Mouse (Mus musculus): ENCODE data around the gene Rufy2.

The Rufy2 gene

DNA sequence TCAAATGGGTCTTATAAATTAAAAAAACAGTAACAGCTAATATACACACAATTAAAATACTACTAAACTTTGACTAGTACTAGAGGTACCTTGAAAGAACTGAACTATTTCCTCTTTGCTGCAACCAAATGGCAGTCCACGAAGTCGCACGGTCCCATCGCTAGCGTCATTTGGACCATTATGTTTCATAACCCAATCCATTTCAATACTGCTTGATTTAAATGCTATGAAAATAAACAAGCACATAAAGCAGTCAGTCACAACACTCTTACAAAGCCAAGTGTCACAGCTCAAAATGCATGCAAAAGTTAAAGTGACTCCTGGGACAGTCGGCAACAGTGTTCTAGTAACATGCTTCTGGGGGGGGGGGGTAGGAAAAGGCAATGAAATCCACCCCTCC is 39.3 kb downstream of the Rufy2 start:
- no peak for DNase-seq (ENCODE audit: low spot score in 2 of 2)

DNA sequence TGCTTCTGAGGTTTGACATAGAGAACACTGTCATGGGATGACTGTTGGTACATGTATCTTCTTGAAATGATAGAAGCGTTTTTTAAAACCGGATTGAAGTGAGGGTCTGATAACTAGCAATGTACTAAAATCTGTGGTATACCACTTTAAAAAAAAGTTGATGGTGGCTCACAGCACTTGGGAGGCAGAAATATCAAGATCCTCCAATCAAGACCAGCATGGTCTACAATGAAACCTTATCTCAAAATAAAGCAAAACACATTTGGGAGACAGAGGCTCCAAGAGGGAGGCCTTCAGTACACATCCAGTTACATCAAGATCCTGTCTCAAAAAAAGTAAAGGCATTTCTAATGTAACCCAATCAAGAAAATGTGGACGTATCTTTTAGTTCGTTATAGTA is 41.7 kb downstream of the Rufy2 start:
- no peak for DNase-seq (ENCODE audit: low spot score in 2 of 2)

DNA sequence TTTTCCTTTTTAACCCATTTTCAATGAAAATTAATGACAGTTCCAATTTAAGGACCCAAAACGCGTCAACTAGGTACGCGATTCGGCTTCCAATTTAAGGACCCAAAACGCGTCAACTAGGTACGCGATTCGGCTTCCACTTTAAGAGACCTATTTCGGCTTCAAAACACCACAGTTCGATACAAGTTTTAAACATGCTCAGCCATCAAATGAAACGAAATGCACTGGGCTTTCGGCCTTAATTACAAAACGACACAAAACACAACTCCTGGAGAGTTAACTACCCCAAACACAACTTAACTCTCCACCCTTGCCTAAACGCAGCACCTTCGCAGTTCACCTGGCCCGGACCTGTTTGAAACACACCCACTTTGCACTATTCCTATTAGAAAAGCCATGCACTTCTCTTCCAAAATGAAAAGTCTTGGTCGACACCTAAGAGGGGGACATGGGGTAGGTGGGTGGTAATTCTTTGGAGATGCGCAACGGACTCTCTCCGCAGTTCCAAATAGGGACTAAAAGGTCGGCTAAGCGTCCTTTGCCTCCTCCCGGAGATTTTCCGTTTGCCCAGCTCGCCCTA is 42.6 kb downstream of the Rufy2 start:
- DNase-seq (ENCODE audit: low spot score in 2 of 2) = peak in 1 of 2 experiments; percentile 4

DNA sequence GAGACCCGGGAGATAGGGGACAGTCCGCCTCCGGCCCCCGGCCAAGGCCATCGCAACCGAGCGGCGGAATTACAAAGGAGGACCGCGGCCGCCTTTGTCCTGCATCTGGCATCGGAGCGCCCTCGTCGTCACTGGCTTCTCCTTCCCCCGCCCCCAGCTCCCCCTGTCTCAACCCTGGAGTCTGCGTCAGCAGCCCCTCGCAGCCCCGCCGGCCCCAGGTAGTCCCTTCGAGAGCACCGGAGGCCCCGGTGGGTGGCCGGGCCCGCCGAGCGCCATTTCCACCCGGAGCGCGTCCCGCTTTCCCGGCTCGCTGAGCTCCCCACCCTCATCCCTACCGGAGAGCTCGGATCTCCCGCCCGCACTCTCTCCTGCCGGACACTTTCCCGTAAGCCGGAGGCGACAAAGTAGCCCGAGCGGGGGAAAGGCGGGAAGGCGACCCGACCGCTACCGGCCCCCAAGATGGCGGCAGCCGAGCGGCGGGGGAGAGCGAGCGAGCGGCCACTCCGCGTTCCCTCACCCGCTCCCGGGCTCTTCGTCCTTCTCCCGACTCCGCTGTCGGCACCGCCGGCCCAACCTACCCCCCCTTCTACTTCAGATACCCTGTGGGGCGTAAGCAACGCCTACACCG is 43.2 kb downstream of the Rufy2 start:
- peak; percentile 67 to 70 for DNase-seq (ENCODE audit: low spot score in 2 of 2)

DNA sequence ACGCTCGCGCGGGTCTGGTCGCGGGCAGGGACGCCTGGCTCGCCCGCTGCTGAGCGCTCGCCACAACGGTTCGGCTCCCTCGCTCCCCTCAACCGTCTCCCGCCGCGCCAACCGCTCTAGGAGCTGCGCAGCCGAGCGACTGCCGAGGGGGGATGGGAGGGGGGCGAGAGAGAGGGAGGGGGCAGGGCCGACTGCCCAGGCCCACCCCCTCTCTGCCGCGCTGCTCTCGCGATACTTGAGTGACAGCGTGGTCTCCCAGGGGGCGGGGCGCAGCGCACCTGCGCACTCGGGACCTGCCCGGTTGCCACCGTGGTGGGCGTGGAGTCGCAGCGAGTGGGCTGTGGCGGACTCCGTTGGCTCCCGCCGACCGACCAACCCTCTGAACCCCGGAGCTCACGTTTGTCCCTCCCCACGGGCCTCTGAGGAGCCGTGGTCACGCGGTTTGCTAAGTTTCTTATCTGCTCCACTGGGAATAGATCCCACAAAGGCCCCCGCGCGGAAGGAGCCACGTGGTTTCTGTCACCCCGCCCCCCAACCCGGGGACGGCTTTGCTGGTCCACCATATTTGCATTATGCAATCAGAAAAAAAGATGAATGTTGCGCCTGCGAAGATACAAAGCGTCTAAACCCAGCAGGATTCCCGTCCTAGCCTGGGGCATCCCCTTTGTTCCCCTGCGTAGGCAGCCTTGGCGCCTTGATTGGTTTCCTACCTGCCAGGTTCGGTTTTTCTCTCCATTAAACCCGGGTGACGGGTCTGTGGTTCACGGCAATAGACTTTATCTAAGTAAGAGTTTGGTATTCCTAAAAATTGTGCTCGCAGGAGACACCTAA is 43.9 kb downstream of the Rufy2 start, which contains the start of the genes Hnrnph3 and Pbld2:
Gene Hnrnph3, minus strand, starts transcription at position 469 of the 831 bp plus-strand sequence.
Gene Pbld2, plus strand, starts transcription at position 567 of the 831 bp plus-strand sequence.
- peak; percentile 98 to 99 for DNase-seq (ENCODE audit: low spot score in 2 of 2)

DNA sequence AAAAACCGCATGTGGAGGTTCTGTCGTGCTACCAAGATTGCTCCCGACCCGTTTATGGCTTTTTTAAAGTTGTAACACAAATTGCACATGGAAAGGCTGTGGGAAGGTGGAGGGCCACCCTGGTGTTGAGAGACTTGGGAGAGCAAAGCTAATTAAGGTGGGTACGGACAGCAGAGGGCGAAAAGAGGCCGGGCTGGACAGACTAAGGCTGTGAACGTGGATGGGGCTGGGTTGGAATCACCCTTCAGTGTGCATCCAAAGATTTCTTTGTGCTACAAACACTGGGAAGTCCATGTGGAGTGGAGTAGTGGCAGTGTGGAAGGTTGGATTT is 44.5 kb downstream of the Rufy2 start:
- peak; percentile 20 to 29 for DNase-seq (ENCODE audit: low spot score in 2 of 2)

DNA sequence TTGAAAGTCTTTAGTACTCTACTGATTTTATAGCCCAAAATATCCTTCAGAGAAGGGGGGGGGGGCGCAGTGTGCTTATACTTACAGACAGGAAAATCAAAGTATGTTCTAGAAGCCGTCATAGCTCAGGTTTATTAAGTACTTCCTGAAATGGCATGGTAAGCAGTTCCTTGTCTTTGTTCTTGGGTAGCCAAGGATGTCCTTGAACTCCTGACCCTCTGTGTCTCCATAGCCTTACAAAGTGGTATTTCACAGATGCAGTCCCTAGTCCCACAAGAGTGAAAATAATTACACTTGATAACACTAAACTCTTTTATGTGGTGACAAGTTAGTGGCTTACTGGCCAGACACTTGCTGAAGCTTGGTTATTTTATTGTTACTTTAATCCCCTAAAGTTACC is 45.0 kb downstream of the Rufy2 start:
- no peak for DNase-seq (ENCODE audit: low spot score in 2 of 2)

DNA sequence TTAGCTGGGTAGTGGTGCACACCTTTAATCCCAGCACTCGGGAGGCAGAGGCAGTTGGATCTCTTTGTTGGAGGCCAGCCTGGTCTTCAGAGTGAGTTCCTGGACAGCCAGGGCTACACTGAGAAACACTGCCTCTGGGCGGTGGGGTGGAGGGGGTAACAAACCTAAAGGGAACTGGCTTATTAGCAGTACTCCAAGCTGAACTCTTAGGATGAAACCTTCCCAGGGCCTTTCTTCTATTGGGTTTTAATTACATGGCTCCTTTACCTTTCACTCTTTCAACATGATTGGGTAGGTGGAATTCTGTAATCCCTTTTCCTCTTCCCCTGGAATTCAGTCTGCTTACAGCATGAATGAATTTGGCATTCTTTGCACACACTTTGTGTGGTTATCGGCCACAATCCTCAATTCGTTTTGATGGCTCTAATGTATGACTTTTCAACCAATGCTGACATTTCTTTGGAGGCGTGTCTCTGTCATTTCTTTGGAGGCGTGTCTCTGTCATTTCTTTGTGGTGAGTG is 45.5 kb downstream of the Rufy2 start:
- DNase-seq (ENCODE audit: low spot score in 2 of 2) = no peak

DNA sequence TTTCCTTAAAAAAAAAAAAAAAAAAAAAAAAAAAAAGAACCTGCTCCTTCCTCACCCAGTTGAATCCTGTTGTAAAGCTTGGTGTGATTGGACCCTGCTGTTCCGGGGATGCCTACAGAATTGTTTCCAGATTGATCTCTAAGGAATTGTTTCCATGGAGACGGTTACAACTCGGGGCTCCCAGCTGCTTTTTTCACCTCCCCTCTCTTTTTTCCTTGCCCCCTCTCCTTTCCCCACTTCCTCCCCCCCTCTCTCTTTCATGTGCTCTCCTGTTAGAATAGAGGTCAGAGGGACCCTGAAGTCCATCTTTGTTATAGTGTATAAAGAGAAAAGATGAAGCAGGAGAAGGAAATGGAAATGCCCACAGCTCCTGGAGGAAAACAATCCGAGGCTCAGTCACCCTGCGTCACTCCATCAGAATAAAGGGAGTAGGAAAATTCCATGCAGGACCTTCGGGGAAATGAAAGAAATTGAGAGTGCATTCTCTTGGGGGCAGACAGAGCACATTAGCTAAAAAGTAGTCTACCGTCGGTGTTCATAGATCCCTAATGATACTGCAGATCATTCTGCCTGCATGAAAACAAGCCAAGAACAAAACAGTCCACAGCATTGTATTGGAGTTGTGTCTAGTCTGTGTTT is 46.3 kb downstream of the Rufy2 start:
- DNase-seq (ENCODE audit: low spot score in 2 of 2) = no peak

DNA sequence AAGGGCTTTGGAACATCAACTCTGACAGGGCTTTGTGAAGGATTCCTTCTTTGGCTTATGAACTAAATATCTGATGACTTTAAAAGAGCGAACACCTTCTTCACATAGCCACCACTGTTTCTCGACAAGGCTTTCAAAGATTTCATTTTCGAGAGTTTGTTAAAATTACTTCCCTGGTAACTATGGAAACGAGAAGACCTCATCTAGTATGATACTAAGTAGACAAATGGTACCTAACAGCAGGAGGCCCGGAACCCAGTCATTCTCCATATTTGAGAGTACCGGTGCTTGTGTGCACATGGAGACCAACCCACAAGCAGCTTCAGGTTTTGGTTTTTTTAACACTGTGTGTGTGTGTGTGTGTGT is 46.8 kb downstream of the Rufy2 start:
- no peak for DNase-seq (ENCODE audit: low spot score in 2 of 2)

DNA sequence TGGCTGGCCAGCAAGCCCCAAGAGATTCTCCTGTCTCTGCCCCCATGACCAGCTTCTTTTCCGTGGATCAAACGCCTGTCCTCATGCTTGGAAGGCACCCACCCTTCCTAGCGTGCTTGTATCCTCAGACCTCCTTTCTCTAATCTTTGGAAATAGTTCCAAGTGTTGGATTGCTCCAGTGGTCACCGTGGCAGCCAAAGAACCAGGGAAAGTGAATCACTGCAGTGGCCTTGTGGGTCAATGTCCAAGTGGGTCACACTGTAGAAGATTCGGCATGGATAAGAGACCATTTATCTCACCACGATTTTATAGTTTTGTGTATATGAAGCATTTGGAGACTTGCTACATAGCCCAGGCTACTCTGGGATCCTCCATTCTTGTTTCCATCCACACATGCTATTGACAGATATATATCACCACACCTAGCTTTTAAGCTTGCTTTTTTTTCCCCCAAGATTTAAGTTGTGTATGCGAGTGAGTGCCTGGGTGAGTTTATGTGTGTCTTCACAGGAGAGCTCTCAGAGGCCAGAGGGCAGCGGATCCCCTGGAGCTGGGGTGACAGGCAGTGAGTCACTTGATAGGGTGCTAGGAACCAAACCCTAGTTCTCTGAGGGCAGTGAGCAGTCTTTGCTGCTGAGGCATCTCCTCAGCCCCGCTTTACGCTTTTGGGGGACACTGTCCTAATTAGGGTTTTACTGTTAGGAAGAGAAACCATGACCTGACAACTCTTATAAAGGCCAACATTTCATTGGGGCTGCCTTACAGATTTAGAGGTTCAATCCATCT is 47.5 kb downstream of the Rufy2 start:
- DNase-seq (ENCODE audit: low spot score in 2 of 2) = no peak

DNA sequence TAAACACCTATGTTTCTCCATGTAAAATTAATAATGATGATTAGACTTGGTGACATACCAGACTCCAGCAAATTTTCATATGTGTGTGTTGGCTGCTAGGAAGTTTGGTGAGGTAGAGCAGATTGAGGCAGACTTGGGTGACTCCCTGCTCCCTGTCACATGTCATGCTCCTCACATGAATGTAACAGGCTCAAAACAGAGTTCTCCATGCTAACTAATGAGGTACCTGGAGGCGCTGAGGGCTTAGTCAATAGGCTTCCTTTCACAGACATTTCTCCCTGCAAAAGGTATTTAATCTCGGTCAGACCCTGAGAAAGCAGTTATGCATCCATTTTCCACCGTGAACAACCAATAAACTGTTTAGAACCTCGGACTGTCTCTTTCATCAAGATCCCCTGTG is 48.4 kb downstream of the Rufy2 start:
- DNase-seq (ENCODE audit: low spot score in 2 of 2) = no peak

DNA sequence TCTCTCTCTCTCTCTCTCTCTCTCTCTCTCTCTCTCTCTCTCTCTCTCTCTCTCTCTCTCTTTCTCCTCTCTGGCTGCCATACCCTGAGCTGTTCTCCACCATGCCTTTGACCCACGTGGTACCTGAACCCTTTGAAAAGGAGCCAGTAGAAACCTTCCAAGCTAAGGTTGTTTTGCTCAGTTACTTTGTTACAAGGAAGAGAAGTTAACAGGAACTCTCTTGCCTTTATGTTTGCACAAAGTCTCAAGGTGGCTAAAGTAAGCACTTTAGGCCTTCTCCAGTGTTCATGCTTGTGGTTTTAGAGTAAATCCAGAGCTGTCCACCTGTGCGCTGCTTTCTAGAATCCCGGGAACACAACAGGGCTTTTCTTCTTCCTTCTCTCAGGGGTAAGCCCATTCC is 52.2 kb downstream of the Rufy2 start:
- no peak for DNase-seq (ENCODE audit: low spot score in 2 of 2)

DNA sequence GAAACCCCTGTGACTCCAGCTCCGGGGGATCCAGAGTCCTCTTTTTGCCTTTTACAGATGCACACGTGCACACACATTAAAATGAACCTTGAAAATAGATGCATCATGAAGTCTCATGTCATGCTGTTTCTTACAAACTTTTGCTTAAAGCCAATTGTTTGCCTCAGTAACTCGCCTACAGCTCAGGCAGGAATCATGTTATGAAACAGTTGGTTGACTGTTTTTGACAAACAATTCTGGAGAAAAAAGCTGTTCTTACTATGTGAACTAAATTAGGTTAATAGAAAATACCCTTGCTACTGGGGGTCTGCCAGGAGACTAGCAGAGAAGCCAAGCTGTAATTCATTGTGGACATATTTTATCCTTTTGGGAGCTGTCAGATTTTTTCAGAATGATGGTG is 52.9 kb downstream of the Rufy2 start:
- no peak for DNase-seq (ENCODE audit: low spot score in 2 of 2)

DNA sequence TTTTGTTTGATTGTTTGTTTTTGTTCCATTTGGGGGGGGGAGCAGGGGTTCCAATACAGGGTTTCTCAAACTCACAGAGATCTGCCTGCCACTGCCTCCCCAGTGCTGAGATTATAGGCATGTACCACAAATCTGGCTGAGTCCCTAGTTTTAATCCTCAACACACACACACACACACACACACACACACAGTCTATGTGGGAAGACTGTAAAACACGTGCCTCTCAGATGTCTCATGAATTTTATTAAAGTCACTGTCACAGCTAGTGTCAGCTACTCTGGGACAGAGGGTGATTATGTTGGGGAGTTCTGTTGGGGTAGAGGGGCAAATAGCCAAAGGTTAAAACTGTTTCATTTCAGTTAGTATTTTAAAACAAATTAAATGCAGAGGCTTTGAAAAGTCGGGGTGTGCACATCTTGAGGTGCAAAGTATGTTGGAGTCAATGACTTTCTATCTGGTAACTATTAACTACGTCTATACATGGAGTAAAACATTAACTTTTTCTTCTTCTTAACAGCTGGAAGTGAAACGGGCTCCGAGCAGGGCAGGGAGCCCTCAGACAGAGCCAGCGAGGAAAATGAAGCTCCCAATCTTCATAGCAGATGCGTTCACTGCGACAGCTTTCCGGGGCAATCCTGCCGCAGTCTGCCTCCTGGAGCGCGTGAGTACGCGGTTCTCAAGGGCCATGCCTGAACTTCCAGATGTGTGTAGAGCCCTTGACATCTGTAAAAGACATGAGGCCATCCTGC is 58.7 kb downstream of the Rufy2 start:
- no peak for DNase-seq (ENCODE audit: low spot score in 2 of 2)

DNA sequence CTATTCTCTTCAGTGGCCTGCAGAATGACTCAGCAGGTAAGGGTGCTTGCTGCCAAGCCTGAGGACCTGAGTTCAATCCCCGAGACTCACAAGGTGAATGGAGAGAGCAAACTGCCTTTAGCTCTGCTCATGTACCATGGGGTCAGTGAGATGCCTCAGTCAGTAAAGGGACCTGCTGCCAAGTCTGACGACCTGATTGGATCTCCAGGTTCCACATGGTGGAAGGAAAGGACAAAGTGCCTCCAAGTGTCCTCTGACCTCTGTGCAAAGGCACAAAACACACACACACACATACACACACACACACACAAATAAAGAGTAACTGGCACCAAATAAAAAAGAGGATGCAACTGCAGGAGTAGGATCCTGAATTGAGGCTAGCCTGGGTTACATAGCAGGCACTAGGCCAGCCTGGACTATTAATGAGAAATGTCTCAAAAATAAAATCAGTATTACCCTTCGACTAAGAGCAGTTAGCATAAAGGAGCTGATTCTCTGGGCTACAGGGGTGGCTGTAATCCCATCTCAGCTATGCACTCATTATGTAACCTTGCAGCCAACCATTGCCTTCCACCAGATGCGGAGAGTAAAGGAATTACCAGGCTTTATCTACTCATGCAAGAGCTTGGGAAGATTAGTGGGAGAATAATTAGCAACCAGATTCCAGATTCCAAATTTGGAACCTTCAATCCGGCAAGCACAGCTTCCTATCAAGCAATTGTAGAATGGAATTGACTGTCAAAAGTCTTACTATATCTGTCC is 60.0 kb downstream of the Rufy2 start:
- no peak for DNase-seq (ENCODE audit: low spot score in 2 of 2)

DNA sequence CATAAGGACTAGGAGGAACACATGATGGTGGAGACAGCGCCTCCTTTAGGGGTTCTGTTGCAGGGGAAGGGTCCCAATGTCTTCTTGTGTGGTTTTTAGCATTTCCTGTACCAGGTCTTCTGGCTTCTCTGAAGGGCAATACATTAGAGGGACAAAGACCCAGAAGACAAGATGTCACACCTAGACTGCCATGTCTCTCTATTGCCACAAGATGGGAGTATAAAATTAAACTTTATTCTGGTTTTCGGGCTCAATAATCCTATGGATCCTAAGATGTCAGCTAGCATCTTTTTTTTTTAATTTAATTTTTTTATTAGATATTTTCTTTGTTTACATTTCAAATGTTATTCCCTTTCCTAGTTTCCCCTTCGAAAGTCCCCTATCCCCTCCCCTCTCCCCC is 63.1 kb downstream of the Rufy2 start:
- no peak for DNase-seq (ENCODE audit: low spot score in 2 of 2)

DNA sequence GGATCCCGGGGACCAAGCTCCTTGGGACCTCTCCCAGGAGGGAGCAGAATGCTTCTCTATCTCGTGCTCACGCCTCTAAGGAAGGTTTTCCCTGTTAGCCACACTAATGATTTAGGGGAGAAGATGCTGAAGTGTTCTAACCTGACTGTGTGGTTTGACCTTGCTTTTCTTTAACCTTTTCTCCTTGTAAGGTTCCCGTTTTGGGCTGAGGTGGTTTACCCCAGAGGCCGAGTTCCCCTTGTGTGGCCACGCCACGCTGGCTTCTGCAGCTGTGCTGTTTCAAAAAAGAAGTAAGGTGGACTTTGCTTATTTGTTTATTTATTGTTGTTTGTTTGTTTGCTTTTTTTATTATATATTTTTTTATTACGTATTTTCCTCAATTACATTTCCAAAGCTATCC is 67.7 kb downstream of the Rufy2 start:
- no peak for DNase-seq (ENCODE audit: low spot score in 2 of 2)

DNA sequence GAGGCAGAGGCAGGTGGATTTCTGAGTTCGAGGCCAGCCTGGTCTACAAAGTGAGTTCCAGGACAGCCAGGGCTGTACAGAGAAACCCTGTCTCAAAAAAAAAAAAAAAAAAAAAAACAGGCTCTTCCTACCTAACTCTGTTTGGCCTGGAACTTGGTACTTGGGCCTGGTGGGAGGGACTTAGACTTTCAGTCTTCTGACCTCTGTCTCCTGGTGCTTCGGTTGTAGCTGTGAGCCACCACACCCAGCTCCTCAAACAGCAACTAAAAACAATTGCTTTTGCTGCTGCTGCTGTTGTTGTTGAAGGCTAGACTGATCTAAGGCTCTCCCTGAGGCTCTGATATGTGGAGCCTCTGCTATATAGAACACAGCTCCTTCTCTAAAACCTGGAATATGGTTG is 69.1 kb downstream of the Rufy2 start:
- no peak for DNase-seq (ENCODE audit: low spot score in 2 of 2)

DNA sequence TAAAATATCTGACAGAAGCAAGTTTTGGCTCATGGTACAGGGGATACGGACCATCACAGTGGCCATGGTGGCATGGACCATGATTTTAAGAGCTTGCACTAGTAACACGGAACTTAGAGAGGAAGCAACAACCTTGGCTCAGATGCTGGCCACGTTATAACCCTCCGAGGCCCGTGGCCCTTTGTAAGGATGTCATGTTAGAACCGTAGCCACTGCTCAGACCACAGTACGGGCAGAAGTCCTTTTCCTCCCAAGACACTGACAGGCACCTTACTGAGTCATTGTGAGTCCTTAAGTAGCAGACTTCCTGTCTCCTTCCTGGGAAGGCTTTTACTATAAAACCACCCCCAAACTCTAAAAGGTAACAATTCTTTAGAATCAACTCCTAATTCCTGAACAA is 71.2 kb downstream of the Rufy2 start:
- DNase-seq (ENCODE audit: low spot score in 2 of 2) = no peak
